Mouse (Mus musculus) testis, adult 2 months (tissue): ENCODE data around the gene Uspl1.

Experiments used
- CTCF ChIP-seq: fragments of 200-500 bp; IDR thresholded peaks from 2 replicates; pipeline ENCODE4 v1.5.1; 2012; ENCODE audit warnings: low read depth, mild to moderate bottlenecking, inconsistent platforms, low read length, moderate library complexity; ENCODE audit not compliant: control insufficient read depth, insufficient read depth, insufficient replicate concordance
- POLR2A ChIP-seq: fragments of 200-500 bp; IDR thresholded peaks from 2 replicates; pipeline ENCODE4 v1.6.1; 2012; ENCODE audit warnings: low read depth, mild to moderate bottlenecking, inconsistent platforms, low read length, moderate library complexity; ENCODE audit not compliant: control insufficient read depth

GRCm38 (mm10) chr5:149208776-149209175, 24.6 kb downstream of the Uspl1 start:
- TF ChIP-seq CTCF, result no peak
- TF ChIP-seq POLR2A, result no peak
